Mouse (Mus musculus) cerebellum, adult 2 months (tissue): ENCODE data around the gene Prss42. TPM values are rescaled to one million over a fixed set of nuclear protein-coding genes. Genes with fewer than 3 reads are reported as not detected.

Experiments
- DNase-seq, 2 experiments: peaks; one replicate each; pipeline ENCODE4 v3.0.0; 2021
- H3K27ac ChIP-seq: fragments of 200-500 bp; 2 replicates; pipeline ENCODE4 v1.5.1; 2012; ENCODE audit warnings: low read length, control low read depth, inconsistent platforms; ENCODE audit not compliant: insufficient read depth
- H3K27me3 ChIP-seq: fragments of 200-500 bp; 2 replicates; pipeline ENCODE4 v1.6.1; 2012; ENCODE audit warnings: inconsistent platforms, mild to moderate bottlenecking, low read length, moderate library complexity; ENCODE audit not compliant: control insufficient read depth, insufficient read depth
- H3K4me1 ChIP-seq: fragments of 200-500 bp; 2 replicates; pipeline ENCODE4 v1.6.1; 2011; ENCODE audit warnings: low read length; ENCODE audit not compliant: control insufficient read depth, insufficient read depth
- H3K4me3 ChIP-seq: fragments of 200-500 bp; replicated peaks from 2 replicates; pipeline ENCODE3; 2011; ENCODE audit warnings: mild to moderate bottlenecking, low read depth, low read length, control low read depth; ENCODE audit not compliant: insufficient read depth
- CTCF ChIP-seq: fragments of 200-500 bp; IDR thresholded peaks from 2 replicates; pipeline ENCODE4 v1.5.1; 2011; ENCODE audit warnings: low read depth, mild to moderate bottlenecking, control low read depth, low read length, moderate library complexity, borderline replicate concordance; ENCODE audit not compliant: insufficient read depth
- POLR2A ChIP-seq: fragments of 200-500 bp; IDR thresholded peaks from 2 replicates; pipeline ENCODE4 v1.6.1; 2011; ENCODE audit warnings: low read length, control low read depth, borderline replicate concordance; ENCODE audit not compliant: insufficient read depth
- WGBS: fragments of 180-500 bp; shearing (Covaris S2); methylation state at CpG from one replicate; pipeline ENCODE4 v1.1.7; 2018; 5-methylcytosine and 5-hydroxymethylcytosine counted together
- polyA plus RNA-seq: library from polyadenylated mRNA; depleted of rRNA; stranded (reverse); fragments of >200 nt; gene quantifications from 2 replicates; pipeline ENCODE4 v1.2.3, GENCODE M21; 2012

Prss42 gene
- polyA plus RNA-seq, 1 experiment, result not detected

- H3K27me3 ChIP-seq, result no peaks in the 10 kb centered on the region
- H3K27ac ChIP-seq, result no peak overlapping the region
- H3K4me3 ChIP-seq, result no peak overlapping the region
- no peak for TF ChIP-seq CTCF
- TF ChIP-seq POLR2A, result no peak
- H3K4me1 ChIP-seq, result no peaks in the 10 kb centered on the region
- no peak for DNase-seq
- WGBS, result 37% methylated on average over 1 of the region's 1 CpGs
Observed at GRCm38 (mm10) chr9:110778100-110778499, 19.9 kb upstream of the Prss42 start.

DNA sequence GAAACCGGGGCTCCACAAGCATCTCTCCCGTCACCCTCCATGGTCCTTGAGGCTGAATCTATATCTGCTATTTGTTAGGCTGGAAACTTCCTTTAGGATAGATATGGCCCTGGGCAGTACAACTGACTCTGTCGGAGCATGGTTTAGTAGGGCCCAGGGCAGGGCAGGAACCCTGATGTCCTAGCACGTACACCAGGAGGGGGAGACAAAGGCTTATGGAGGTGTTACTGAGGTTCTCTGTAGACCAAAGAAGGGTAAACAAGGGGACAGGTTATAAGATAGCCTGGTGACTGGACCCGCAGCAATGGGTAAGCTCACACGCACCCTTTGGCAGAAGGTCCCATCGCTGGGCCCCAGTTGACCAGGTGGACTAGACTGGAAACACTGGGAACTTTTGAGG, 19.4 kb upstream of the Prss42 start:
- H3K27me3 ChIP-seq, result no peaks in the 10 kb centered on the region
- DNase-seq, result no peak
- H3K4me3 ChIP-seq, result no peak overlapping the region
- WGBS, result 77% methylated on average over 7 of the region's 7 CpGs
- H3K4me1 ChIP-seq, result no peaks in the 10 kb centered on the region
- no peak overlapping the region for H3K27ac ChIP-seq
- TF ChIP-seq CTCF (no peak), POLR2A (no peak)

DNA sequence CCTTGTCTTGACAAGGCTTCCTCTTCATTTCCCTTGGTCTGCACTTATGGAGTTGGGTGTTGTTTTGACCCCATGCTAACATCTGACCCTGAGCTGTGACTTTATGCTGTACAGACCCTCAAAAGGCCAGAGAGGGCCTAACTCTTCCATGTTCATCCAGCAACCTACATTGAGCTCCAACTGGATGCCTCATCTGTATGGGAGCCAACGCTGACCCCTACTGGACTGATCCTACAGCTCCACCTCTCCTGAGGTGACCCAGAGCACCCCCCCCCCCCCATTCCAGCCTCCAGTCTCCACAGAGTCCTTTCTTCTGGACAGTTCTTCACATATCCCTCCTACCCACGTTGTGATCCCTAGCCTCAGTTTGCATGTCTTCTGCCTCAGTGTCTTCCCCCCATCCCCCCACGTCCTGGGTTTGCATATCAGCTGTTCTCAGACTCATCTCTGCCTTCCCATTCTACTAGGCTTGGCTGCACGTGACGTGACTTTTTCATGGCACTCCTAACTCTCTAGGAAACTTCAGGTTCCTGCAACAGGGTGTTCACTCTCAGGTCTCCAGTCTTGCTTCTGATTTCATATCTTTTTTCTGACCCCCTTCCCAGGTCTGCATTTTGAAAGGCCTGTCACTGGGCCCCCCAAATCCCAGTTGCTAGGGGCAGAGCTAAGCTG, 18.6 kb upstream of the Prss42 start:
- no peak overlapping the region for H3K27ac ChIP-seq
- no peak overlapping the region for H3K4me3 ChIP-seq
- DNase-seq, result no peak
- no peaks in the 10 kb centered on the region for H3K4me1 ChIP-seq
- no peak for TF ChIP-seq POLR2A
- peak; percentile 13; the same call in 1 of the 2 replicates for TF ChIP-seq CTCF
- WGBS, result 72% methylated on average over 5 of the region's 5 CpGs
- no peaks in the 10 kb centered on the region for H3K27me3 ChIP-seq

DNA sequence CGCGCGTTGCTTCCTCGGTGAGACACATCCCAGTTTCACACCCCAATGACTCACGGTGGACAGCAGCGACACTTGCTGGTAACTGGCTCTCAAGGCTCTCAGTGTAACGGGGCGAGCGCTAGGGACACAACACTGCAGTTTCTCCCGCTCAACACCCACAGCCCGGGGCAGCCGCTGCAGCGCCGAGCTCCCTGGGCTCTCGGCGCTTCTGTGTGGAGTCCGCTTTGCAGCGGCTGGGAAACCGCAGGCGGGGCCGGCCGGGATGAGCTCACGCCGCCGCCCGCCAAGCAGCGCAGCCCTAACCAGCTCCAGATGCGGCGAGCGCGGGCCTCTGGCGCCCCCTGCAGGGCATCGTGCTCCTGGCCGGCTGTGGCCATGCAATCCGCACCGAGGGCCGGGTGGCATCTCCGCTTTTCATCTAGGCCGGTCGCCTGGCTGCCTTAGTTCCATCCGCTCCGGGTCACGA, 16.7 kb upstream of the Prss42 start:
- no peaks in the 10 kb centered on the region for H3K4me1 ChIP-seq
- 2% methylated on average over 43 of the region's 43 CpGs for WGBS
- peak; percentile 90 to 96 for DNase-seq
- no peaks in the 10 kb centered on the region for H3K27me3 ChIP-seq
- no peak overlapping the region for H3K27ac ChIP-seq
- TF ChIP-seq POLR2A (no peak), CTCF (peak; percentile 71)
- H3K4me3 ChIP-seq, result peak overlapping the region; percentile 68

DNA sequence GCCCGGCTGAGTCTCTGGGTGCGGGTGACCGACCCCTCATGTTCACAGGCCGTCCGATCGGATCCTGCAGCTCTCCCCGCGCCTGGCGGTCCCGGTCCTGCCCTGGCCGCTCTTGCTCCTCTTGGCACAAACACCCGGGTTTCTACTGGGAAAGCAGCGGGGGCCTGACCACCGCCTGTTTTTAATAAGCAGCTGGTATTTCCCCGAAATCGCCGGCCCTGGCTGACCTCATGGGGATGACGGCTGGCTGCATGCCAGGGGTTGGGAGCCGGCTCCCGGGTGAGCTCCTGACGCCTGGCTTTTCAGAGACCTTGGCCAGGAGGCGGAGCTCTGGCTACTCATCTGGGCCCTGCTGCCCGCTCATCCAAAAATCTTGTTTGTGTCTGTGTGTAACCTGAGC, 16.2 kb upstream of the Prss42 start:
- WGBS, result under 1% methylated on average over 23 of the region's 23 CpGs
- Histone ChIP-seq H3K27me3 (no peaks in the 10 kb centered on the region), H3K4me1 (no peaks in the 10 kb centered on the region), H3K4me3 (peak overlapping the region; percentile 68), H3K27ac (no peak overlapping the region)
- TF ChIP-seq CTCF, result no peak
- peak; percentile 83 to 86 for DNase-seq

GRCm38 (mm10) chr9:110783611-110784010, 14.4 kb upstream of the Prss42 start:
- TF ChIP-seq CTCF (no peak), POLR2A (no peak)
- no peaks in the 10 kb centered on the region for H3K4me1 ChIP-seq
- H3K27ac ChIP-seq, result no peak overlapping the region
- H3K27me3 ChIP-seq, result no peaks in the 10 kb centered on the region
- 86% methylated on average over 1 of the region's 1 CpGs for WGBS
- DNase-seq, result no peak
- no peak overlapping the region for H3K4me3 ChIP-seq

- no peak overlapping the region for H3K4me3 ChIP-seq
- TF ChIP-seq POLR2A, result no peak
- no peak for TF ChIP-seq CTCF
- no peak for DNase-seq
- WGBS, result 95% methylated on average over 3 of the region's 3 CpGs
- H3K27ac ChIP-seq, result no peak overlapping the region
- no peaks in the 10 kb centered on the region for H3K4me1 ChIP-seq
- no peaks in the 10 kb centered on the region for H3K27me3 ChIP-seq
Observed at GRCm38 (mm10) chr9:110788169-110788568, 9.8 kb upstream of the Prss42 start.

GRCm38 (mm10) chr9:110790462-110790861, 7.5 kb upstream of the Prss42 start:
- TF ChIP-seq CTCF (no peak), POLR2A (no peak)
- Histone ChIP-seq H3K27ac (no peak overlapping the region), H3K4me1 (no peaks in the 10 kb centered on the region), H3K27me3 (no peaks in the 10 kb centered on the region), H3K4me3 (no peak overlapping the region)
- 83% methylated on average over 4 of the region's 4 CpGs for WGBS
- no peak for DNase-seq
